8 mouse cellular contexts compared by ENCODE assay signal in genomic region chr6:90757427-90757883, GRCm38 (mm10).
DNase-seq lines count a peak whose midpoint lies in the region; ATAC-seq lines count a peak whose summit lies in the region.

No protein-coding gene starts in this region.

- H3K9me3 ChIP-seq in kidney, embryonic 14.5 days (ENCODE audit: control insufficient read depth, low read length), result no peaks in the 10 kb centered on the region
- H3K9me3 ChIP-seq in heart, embryonic 10.5 days, result no peaks in the 10 kb centered on the region
- H3K9me3 ChIP-seq in liver, embryonic 16.5 days (replicated peaks; ENCODE audit: control insufficient read depth, low read length), result no peaks in the 10 kb centered on the region
- no peaks in the 10 kb centered on the region for H3K9me3 ChIP-seq in forebrain, embryonic 13.5 days (replicated peaks)
- no peaks in the 10 kb centered on the region for H3K9me3 ChIP-seq in forebrain, embryonic 14.5 days (replicated peaks; ENCODE audit: control insufficient read depth, low read length)

- H3K4me3 ChIP-seq in kidney, embryonic 14.5 days (ENCODE audit: low read length), result no peak overlapping the region
- H3K4me3 ChIP-seq in heart, embryonic 10.5 days, result no peak overlapping the region
- H3K4me3 ChIP-seq in liver, embryonic 16.5 days (ENCODE audit: low read depth, low read length), result peak overlapping the region; percentile 27
- no peak overlapping the region for H3K4me3 ChIP-seq in forebrain, embryonic 13.5 days
- no peak overlapping the region for H3K4me3 ChIP-seq in forebrain, embryonic 14.5 days (ENCODE audit: low read depth, low read length)

- 47% methylated on average over 12 of the region's 12 CpGs for WGBS in kidney, embryonic 14.5 days
- 73% methylated on average over 12 of the region's 12 CpGs for WGBS in heart, embryonic 10.5 days
- 39% methylated on average over 12 of the region's 12 CpGs for WGBS in liver, embryonic 16.5 days (ENCODE audit: insufficient replicate concordance)
- 75% methylated on average over 12 of the region's 12 CpGs for WGBS in forebrain, embryonic 13.5 days
- WGBS in forebrain, embryonic 14.5 days, result 80% methylated on average over 12 of the region's 12 CpGs

- H3K4me2 ChIP-seq in kidney, embryonic 14.5 days (replicated peaks; ENCODE audit: low read depth, low read length), result no peak overlapping the region
- H3K4me2 ChIP-seq in liver, embryonic 16.5 days (ENCODE audit: low read depth, low read length), result no peak overlapping the region
- H3K4me2 ChIP-seq in forebrain, embryonic 13.5 days, result no peak overlapping the region
- no peak overlapping the region for H3K4me2 ChIP-seq in forebrain, embryonic 14.5 days (ENCODE audit: low read length)

- no peaks in the 10 kb centered on the region for H3K4me1 ChIP-seq in kidney, embryonic 14.5 days (ENCODE audit: control insufficient read depth, insufficient read depth, low read length)
- H3K4me1 ChIP-seq in heart, embryonic 10.5 days, result peaks cover 67% of the 10 kb centered on the region
- peaks cover 10% of the 10 kb centered on the region for H3K4me1 ChIP-seq in liver, embryonic 16.5 days (ENCODE audit: control insufficient read depth, low read depth, low read length)
- H3K4me1 ChIP-seq in forebrain, embryonic 13.5 days, result peaks cover 27% of the 10 kb centered on the region
- H3K4me1 ChIP-seq in forebrain, embryonic 14.5 days (ENCODE audit: control insufficient read depth, insufficient read depth, low read length), result no peaks in the 10 kb centered on the region

- no peak for DNase-seq in kidney, adult 18-20 months
- DNase-seq in heart, embryonic 10.5 days (ENCODE audit: low spot score), result no peak
- peak; percentile 38 to 58 for DNase-seq in thymus, adult 18-20 months
- no peak for DNase-seq in ovary, postnatal 10 days (ENCODE audit: low spot score)
- DNase-seq in forebrain, embryonic 14.5 days (ENCODE audit: low spot score), result no peak

- no peak overlapping the region for H3K27ac ChIP-seq in kidney, embryonic 14.5 days (ENCODE audit: low read depth, low read length)
- peak overlapping the region; percentile 64 for H3K27ac ChIP-seq in heart, embryonic 10.5 days
- H3K27ac ChIP-seq in liver, embryonic 16.5 days (ENCODE audit: low read length), result 0 out of 2 replicates have a peak overlapping the region, but pooled peaks have one; percentile 25
- H3K27ac ChIP-seq in forebrain, embryonic 13.5 days, result no peak overlapping the region
- H3K27ac ChIP-seq in forebrain, embryonic 14.5 days (ENCODE audit: low read depth, low read length), result no peak overlapping the region

- peak; percentile 39; the same call in 1 of the 2 replicates for ATAC-seq in kidney, embryonic 14.5 days (ENCODE audit: low FRiP score, low TSS enrichment)
- ATAC-seq in liver, embryonic 16.5 days (ENCODE audit: low read depth), result peak; percentile 35; the same call in 1 of the 2 replicates
- no peak for ATAC-seq in forebrain, embryonic 13.5 days
- ATAC-seq in forebrain, embryonic 14.5 days, result no peak

- no peak overlapping the region for H3K9ac ChIP-seq in kidney, embryonic 14.5 days (ENCODE audit: low read depth, low read length)
- no peak overlapping the region for H3K9ac ChIP-seq in liver, embryonic 16.5 days (ENCODE audit: low read depth, low read length)
- no peak overlapping the region for H3K9ac ChIP-seq in forebrain, embryonic 13.5 days
- no peak overlapping the region for H3K9ac ChIP-seq in forebrain, embryonic 14.5 days (ENCODE audit: low read length)

- H3K36me3 ChIP-seq in kidney, embryonic 14.5 days (ENCODE audit: control insufficient read depth, insufficient read depth, low read length), result no peaks in the 10 kb centered on the region
- no peaks in the 10 kb centered on the region for H3K36me3 ChIP-seq in heart, embryonic 10.5 days
- H3K36me3 ChIP-seq in liver, embryonic 16.5 days (ENCODE audit: control insufficient read depth, insufficient read depth), result no peaks in the 10 kb centered on the region
- H3K36me3 ChIP-seq in forebrain, embryonic 13.5 days (ENCODE audit: poor library complexity, severe bottlenecking), result peaks cover 5% of the 10 kb centered on the region; the same call in 1 of the 2 replicates
- H3K36me3 ChIP-seq in forebrain, embryonic 14.5 days (ENCODE audit: control insufficient read depth, insufficient read depth, low read length), result no peaks in the 10 kb centered on the region

- H3K27me3 ChIP-seq in kidney, embryonic 14.5 days (ENCODE audit: control insufficient read depth, insufficient read depth, low read length), result no peaks in the 10 kb centered on the region
- no peaks in the 10 kb centered on the region for H3K27me3 ChIP-seq in heart, embryonic 10.5 days (ENCODE audit: insufficient read depth, poor library complexity, severe bottlenecking)
- no peaks in the 10 kb centered on the region for H3K27me3 ChIP-seq in liver, embryonic 16.5 days (ENCODE audit: control insufficient read depth, insufficient read depth, low read depth, low read length)
- no peaks in the 10 kb centered on the region for H3K27me3 ChIP-seq in forebrain, embryonic 13.5 days
- no peaks in the 10 kb centered on the region for H3K27me3 ChIP-seq in forebrain, embryonic 14.5 days (replicated peaks; ENCODE audit: control insufficient read depth, insufficient read depth, low read length)

Comparison
In these comparisons a context has a peak if more than half of its experiments do, and no peak if none do; other contexts are left out.
1. ATAC-seq: peak in kidney, embryonic 14.5 days (single experiment) and liver, embryonic 16.5 days (single experiment); none in forebrain, embryonic 13.5 days (single experiment) and forebrain, embryonic 14.5 days (single experiment).
2. H3K27ac ChIP-seq: peak in heart, embryonic 10.5 days (single experiment) and liver, embryonic 16.5 days (single experiment); none in kidney, embryonic 14.5 days (single experiment), forebrain, embryonic 13.5 days (single experiment) and forebrain, embryonic 14.5 days (single experiment).
3. DNase-seq: peak in thymus, adult 18-20 months (2 of 2); none in kidney, adult 18-20 months (single experiment), heart, embryonic 10.5 days (single experiment), ovary, postnatal 10 days (single experiment) and forebrain, embryonic 14.5 days (single experiment).